Mouse (Mus musculus) neutrophil, adult 5-6 weeks (primary cell): Measurements from ENCODE around the gene Dcaf5. TPM values are rescaled to one million over a fixed set of nuclear protein-coding genes. Genes with fewer than 3 reads are reported as not detected.

Experiments used
- ATAC-seq: fragments of 151-379, 151-347 bp; 2 replicates; pipeline ENCODE4 v1.8.0; 2017; ENCODE audit warnings: mild to moderate bottlenecking, moderate TSS enrichment; ENCODE audit not compliant: insufficient number of reproducible peaks, poor library complexity, low FRiP score, severe bottlenecking; ENCODE audit errors: extremely low read depth
- total RNA-seq: library from RNA; stranded (forward); fragments of 200-1000 nt; gene quantifications from 2 replicates; pipeline ENCODE4 v1.2.3, GENCODE M21; 2017

Dcaf5 gene
- total RNA-seq, 1 experiment from 2014 or later, result 41.5 TPM

DNA sequence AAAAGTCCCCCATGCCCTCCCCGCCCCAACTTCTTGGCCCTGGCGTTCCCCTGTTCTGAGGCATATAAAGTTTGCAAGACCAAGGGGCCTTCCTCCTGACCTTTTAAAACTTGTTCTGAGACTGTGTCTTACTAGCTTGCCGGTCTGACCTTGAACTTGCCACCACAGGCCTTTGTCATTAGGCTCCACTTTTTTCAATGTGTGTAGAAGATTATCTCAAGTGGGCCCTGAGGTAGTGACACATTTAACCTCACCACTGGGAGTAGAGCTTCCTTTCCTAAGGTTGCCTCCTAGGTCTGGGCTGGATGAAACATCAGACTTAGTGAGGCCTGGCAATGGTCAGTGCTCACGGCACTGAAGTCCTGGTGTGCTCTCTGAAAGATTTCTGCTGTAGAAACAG is 69.2 kb downstream of the Dcaf5 start:
- no peak for ATAC-seq

GRCm38 (mm10) chr12:80366004-80366480 is 70.4 kb downstream of the Dcaf5 start:
- ATAC-seq, result no peak

- no peak for ATAC-seq
Measured at GRCm38 (mm10) chr12:80365345-80365744, 71.1 kb downstream of the Dcaf5 start.

DNA sequence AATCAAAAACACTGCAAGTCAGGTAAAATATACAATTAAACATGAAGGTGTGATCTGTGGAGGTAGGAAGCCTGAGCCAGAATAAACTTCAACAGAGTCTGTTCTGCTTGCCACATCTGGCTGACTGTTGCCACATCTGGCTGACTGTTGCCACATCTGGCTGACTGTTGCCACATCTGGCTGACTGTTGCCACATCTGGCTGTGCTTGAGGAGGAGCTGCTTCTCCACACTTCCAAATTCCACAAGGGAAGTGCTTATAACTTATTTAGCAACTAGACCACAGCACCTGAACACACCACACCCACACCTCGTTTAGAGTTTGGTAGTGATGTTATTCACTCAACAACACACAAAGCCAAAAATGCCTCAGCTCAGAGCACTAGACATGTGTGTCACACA is 74.7 kb downstream of the Dcaf5 start:
- 0 out of 2 replicates have a peak, but pooled peaks have one; percentile 33 for ATAC-seq

GRCm38 (mm10) chr12:80360321-80360720 is 76.1 kb downstream of the Dcaf5 start:
- ATAC-seq, result no peak

GRCm38 (mm10) chr12:80344777-80345231 is 91.6 kb downstream of the Dcaf5 start:
- ATAC-seq, result no peak

- ATAC-seq, result no peak
Measured at GRCm38 (mm10) chr12:80340936-80341335, 95.5 kb downstream of the Dcaf5 start.

GRCm38 (mm10) chr12:80334162-80334561 is 102.2 kb downstream of the Dcaf5 start:
- no peak for ATAC-seq

GRCm38 (mm10) chr12:80331634-80332033 is 104.8 kb downstream of the Dcaf5 start:
- peak; percentile 79 for ATAC-seq

DNA sequence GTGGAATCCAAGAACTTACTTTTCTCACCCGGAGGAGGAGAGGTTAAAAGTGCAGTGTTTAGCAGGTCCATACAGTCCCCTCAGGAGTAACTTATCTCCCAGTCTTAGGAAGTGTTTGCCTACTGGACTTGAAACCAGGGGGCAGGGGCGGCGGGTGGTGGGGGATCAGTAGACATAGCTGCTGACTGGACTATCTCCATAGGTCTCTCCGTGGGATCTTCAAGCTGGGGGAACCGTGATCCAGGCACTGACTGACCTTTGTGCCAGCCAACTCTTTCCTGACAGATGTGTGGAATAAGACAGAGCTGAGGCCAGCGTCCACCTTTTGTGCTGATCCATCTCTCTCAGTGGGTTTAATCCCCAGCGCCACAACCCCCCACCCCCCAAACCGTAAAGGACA is 105.6 kb downstream of the Dcaf5 start:
- ATAC-seq, result no peak

GRCm38 (mm10) chr12:80329641-80330040 is 106.8 kb downstream of the Dcaf5 start:
- ATAC-seq, result no peak

GRCm38 (mm10) chr12:80326047-80326446 is 110.4 kb downstream of the Dcaf5 start:
- no peak for ATAC-seq

- ATAC-seq, result no peak
Measured at GRCm38 (mm10) chr12:80324785-80325131, 111.6 kb downstream of the Dcaf5 start.

GRCm38 (mm10) chr12:80324051-80324784 is 112.2 kb downstream of the Dcaf5 start:
- no peak for ATAC-seq

GRCm38 (mm10) chr12:80323371-80324050 is 112.9 kb downstream of the Dcaf5 start:
- ATAC-seq, result no peak

DNA sequence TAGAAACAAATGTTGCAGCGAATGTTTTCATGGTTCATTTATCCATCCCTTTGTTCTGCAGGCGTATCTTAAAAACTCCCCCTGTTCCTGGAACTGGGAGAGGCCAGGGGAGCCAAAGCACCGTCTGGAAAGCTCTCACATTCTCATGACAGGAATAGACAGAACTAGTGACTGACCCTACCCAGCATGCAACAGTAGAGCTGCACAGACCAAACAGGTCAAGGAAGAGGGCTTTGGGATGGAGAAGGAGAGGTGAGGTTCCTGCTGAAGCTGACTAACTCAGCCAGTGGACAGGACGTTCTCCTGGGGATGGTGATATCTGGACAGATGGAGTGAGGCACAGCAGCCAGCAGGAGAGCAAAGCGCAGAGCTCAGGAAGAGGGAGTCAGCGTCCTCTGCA is 113.9 kb downstream of the Dcaf5 start:
- ATAC-seq, result no peak

DNA sequence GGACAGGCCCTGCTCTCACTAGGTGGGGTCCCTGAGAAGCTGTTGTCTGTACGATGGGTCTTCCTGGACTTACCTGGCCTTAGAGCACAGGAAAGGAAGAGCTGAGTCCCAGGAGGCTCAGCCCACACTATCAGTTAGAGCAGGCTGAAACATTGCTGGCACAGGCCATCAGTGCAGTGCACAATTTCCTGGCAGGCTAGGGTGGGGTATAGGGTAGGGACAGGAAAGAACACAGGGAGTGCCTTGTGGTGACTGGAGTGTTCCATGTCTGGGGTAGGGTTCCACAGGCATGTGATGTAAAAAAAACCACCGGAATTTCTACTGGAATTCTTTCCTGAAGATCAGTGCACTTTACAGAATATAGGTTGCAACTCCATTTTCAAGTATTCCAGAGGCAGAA is 117.3 kb downstream of the Dcaf5 start:
- no peak for ATAC-seq

DNA sequence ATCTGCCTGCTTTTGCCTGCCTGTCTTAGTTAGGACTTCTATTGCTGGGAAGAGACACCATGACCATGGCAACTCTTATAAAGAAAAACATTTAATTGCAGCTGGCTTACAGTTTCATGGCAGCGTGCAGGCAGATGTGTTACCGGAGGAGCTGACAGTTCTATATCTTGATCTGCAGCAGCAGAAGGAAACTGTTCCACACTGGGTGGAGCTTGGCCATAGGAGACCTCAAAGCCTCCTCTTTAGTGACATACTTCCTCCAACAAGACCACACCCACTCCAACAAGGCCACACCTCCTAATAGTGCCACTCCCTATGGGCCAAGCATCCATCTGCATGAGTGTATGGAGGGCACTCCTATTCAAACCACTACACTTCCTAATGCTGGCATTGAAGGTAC is 121.1 kb downstream of the Dcaf5 start:
- no peak for ATAC-seq

- no peak for ATAC-seq
Measured at GRCm38 (mm10) chr12:80311959-80312669, 124.3 kb downstream of the Dcaf5 start.

- no peak for ATAC-seq
Measured at GRCm38 (mm10) chr12:80307556-80307955, 128.8 kb downstream of the Dcaf5 start.
